Mouse (Mus musculus): Measurements from ENCODE around the gene Tnfaip8l1. TPM values are rescaled to one million over a fixed set of nuclear protein-coding genes. Genes with fewer than 3 reads are reported as not detected.

The Tnfaip8l1 gene
- polyA plus RNA-seq, 1 experiment = 8.5 TPM

- no peak overlapping the region for H3K4me3 ChIP-seq (ENCODE audit: insufficient read depth, low read length)
- 0 out of 2 replicates have a peak overlapping the region, but pooled peaks have one; percentile 8 for H3K27ac ChIP-seq (ENCODE audit: insufficient read depth, low read length)
- H3K4me1 ChIP-seq (ENCODE audit: control insufficient read depth, insufficient read depth, low read length) = 0 out of 2 replicates have a peak, but pooled peaks cover 2% of the 10 kb centered on the region
- TF ChIP-seq CTCF (IDR thresholded peaks at IDR 0.05; ENCODE audit: extremely low read depth, insufficient read depth, low read length) (no peak), POLR2A (IDR thresholded peaks at IDR 0.05; ENCODE audit: extremely low read depth, insufficient read depth, low read length) (no peak)
Measured at GRCm38 (mm10) chr17:56211090-56211489, 48.8 kb downstream of the Tnfaip8l1 start.

DNA sequence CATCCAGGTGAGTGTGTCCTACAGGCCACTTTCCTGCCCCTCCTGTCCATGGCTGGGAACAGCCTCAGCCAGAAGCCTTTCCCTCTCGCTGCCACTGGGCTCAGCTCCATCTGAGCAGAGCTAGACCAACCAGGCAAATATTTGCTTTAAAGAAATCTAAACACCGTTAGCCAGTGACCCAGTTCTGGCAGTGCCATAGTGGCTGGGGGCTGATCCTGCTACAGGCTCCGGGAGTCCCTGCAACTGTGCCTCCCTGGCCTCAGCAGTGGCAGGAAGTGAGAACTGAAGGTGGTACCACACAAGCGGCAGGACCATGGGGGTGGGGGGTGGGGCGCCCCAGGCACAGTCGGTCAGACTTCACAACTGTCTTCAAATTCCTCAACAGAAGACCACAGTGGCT, 50.4 kb downstream of the Tnfaip8l1 start:
- H3K27ac ChIP-seq (ENCODE audit: insufficient read depth, low read length) = no peak overlapping the region
- H3K4me3 ChIP-seq (ENCODE audit: insufficient read depth, low read length) = no peak overlapping the region
- peaks cover 14% of the 10 kb centered on the region for H3K4me1 ChIP-seq (ENCODE audit: control insufficient read depth, insufficient read depth, low read length)
- TF ChIP-seq CTCF (IDR thresholded peaks at IDR 0.05; ENCODE audit: extremely low read depth, insufficient read depth, low read length) = no peak
- no peak for TF ChIP-seq POLR2A (IDR thresholded peaks at IDR 0.05; ENCODE audit: extremely low read depth, insufficient read depth, low read length)

- TF ChIP-seq CTCF (IDR thresholded peaks at IDR 0.05; ENCODE audit: extremely low read depth, insufficient read depth, low read length) = no peak
- no peak for TF ChIP-seq POLR2A (IDR thresholded peaks at IDR 0.05; ENCODE audit: extremely low read depth, insufficient read depth, low read length)
- Histone ChIP-seq H3K27ac (ENCODE audit: insufficient read depth, low read length) (no peak overlapping the region), H3K4me1 (ENCODE audit: control insufficient read depth, insufficient read depth, low read length) (peaks cover 18% of the 10 kb centered on the region), H3K4me3 (ENCODE audit: insufficient read depth, low read length) (no peak overlapping the region)
Measured at GRCm38 (mm10) chr17:56214229-56214628, 52.0 kb downstream of the Tnfaip8l1 start.

- peaks cover 18% of the 10 kb centered on the region for H3K4me1 ChIP-seq (ENCODE audit: control insufficient read depth, insufficient read depth, low read length)
- peak overlapping the region; percentile 96 for H3K4me3 ChIP-seq (ENCODE audit: insufficient read depth, low read length)
- H3K27ac ChIP-seq (ENCODE audit: insufficient read depth, low read length) = no peak overlapping the region
- TF ChIP-seq POLR2A (IDR thresholded peaks at IDR 0.05; ENCODE audit: extremely low read depth, insufficient read depth, low read length) (no peak), CTCF (IDR thresholded peaks at IDR 0.05; ENCODE audit: extremely low read depth, insufficient read depth, low read length) (no peak)
Measured at GRCm38 (mm10) chr17:56217670-56218069, 55.4 kb downstream of the Tnfaip8l1 start.

GRCm38 (mm10) chr17:56218377-56219191, 56.3 kb downstream of the Tnfaip8l1 start, which contains the start of gene Dpp9:
TSS of gene Dpp9 (minus strand) at chr17:56218905.
- no peak for TF ChIP-seq CTCF (IDR thresholded peaks at IDR 0.05; ENCODE audit: extremely low read depth, insufficient read depth, low read length)
- peak; percentile 93 for TF ChIP-seq POLR2A (IDR thresholded peaks at IDR 0.05; ENCODE audit: extremely low read depth, insufficient read depth, low read length)
- peak within 1 kb of the TSS; percentile 96 for H3K4me3 ChIP-seq (ENCODE audit: insufficient read depth, low read length)
- H3K27ac ChIP-seq (ENCODE audit: insufficient read depth, low read length) = peak within 1 kb of the TSS; percentile 81
- H3K4me1 ChIP-seq (ENCODE audit: control insufficient read depth, insufficient read depth, low read length) = peaks cover 18% of the 10 kb centered on the region

GRCm38 (mm10) chr17:56219251-56219650, 57.0 kb downstream of the Tnfaip8l1 start:
- TF ChIP-seq POLR2A (IDR thresholded peaks at IDR 0.05; ENCODE audit: extremely low read depth, insufficient read depth, low read length) (no peak), CTCF (IDR thresholded peaks at IDR 0.05; ENCODE audit: extremely low read depth, insufficient read depth, low read length) (no peak)
- Histone ChIP-seq H3K4me1 (ENCODE audit: control insufficient read depth, insufficient read depth, low read length) (peaks cover 18% of the 10 kb centered on the region), H3K4me3 (ENCODE audit: insufficient read depth, low read length) (peak overlapping the region; percentile 96), H3K27ac (ENCODE audit: insufficient read depth, low read length) (no peak overlapping the region)

DNA sequence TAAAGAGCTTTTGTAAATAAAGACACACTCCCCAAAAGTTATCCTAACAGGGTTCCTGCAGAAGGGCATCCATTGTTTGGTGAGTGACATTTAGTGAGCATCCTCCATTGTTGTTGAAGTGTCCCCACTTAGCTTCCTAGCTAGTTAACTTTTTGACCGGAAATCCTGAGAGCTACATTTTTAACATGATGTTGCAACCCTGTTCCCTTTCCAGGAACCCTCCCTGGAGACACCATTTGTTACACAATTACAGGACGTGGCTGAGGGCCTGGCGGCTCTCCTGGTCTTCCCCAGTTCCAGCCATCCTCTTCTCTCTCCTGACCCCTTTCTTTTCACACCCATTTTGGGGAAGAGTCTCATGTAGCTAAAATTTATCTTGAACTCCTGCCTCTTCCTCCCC, 57.5 kb downstream of the Tnfaip8l1 start:
- peaks cover 18% of the 10 kb centered on the region for H3K4me1 ChIP-seq (ENCODE audit: control insufficient read depth, insufficient read depth, low read length)
- no peak overlapping the region for H3K27ac ChIP-seq (ENCODE audit: insufficient read depth, low read length)
- no peak overlapping the region for H3K4me3 ChIP-seq (ENCODE audit: insufficient read depth, low read length)
- no peak for TF ChIP-seq CTCF (IDR thresholded peaks at IDR 0.05; ENCODE audit: extremely low read depth, insufficient read depth, low read length)

Other genes starting within 250 kb of the Tnfaip8l1 start
- 2.5 and 3.2 TPM in 2 replicates for gene Zfp119b, start 213.0 kb upstream of the Tnfaip8l1 start, polyA plus RNA-seq (2012; rRNA removed)
- gene Ebi3, start 209.8 kb upstream of the Tnfaip8l1 start, polyA plus RNA-seq (2012; rRNA removed) = 2.1 and 2.3 TPM in 2 replicates
- gene Yju2, start 203.4 kb upstream of the Tnfaip8l1 start, polyA plus RNA-seq (2012; rRNA removed) = 9.1 and 11.0 TPM in 2 replicates
- 74.8 and 83.5 TPM in 2 replicates for gene Shd, start 192.0 kb upstream of the Tnfaip8l1 start, polyA plus RNA-seq (2012; rRNA removed)
- gene Fsd1, start 176.0 kb upstream of the Tnfaip8l1 start, polyA plus RNA-seq (2012; rRNA removed) = 76.7 and 91.0 TPM in 2 replicates
- gene Stap2, start 156.9 kb upstream of the Tnfaip8l1 start, polyA plus RNA-seq (2012; rRNA removed) = 6.0 TPM in 2 replicates
- 142 and 154 TPM in 2 replicates for gene Mpnd, start 156.8 kb upstream of the Tnfaip8l1 start, polyA plus RNA-seq (2012; rRNA removed)
- gene Sh3gl1, start 125.8 kb upstream of the Tnfaip8l1 start, polyA plus RNA-seq (2012; rRNA removed) = 56.5 and 59.4 TPM in 2 replicates
- gene Chaf1a, start 122.0 kb upstream of the Tnfaip8l1 start, polyA plus RNA-seq (2012; rRNA removed) = 2.6 and 2.8 TPM in 2 replicates
- gene Ubxn6, start 87.4 kb upstream of the Tnfaip8l1 start, polyA plus RNA-seq (2012; rRNA removed) = 109 and 120 TPM in 2 replicates
- gene Hdgfl2, start 82.8 kb upstream of the Tnfaip8l1 start, polyA plus RNA-seq (2012; rRNA removed) = 126 and 148 TPM in 2 replicates
- gene Plin4, start 52.7 kb upstream of the Tnfaip8l1 start, polyA plus RNA-seq (2012; rRNA removed) = 0.73 and 1.2 TPM in 2 replicates
- 0.55 and 0.67 TPM in 2 replicates for gene Plin5, start 44.9 kb upstream of the Tnfaip8l1 start, polyA plus RNA-seq (2012; rRNA removed)
- 2.6 and 3.1 TPM in 2 replicates for gene Lrg1, start 40.5 kb upstream of the Tnfaip8l1 start, polyA plus RNA-seq (2012; rRNA removed)
- 87.3 and 88.9 TPM in 2 replicates for gene Sema6b, start 22.1 kb upstream of the Tnfaip8l1 start, polyA plus RNA-seq (2012; rRNA removed)
- 43.3 and 45.8 TPM in 2 replicates for gene Mydgf, start 21.4 kb downstream of the Tnfaip8l1 start, polyA plus RNA-seq (2012; rRNA removed)
- gene Dpp9, start 56.4 kb downstream of the Tnfaip8l1 start, polyA plus RNA-seq (2012; rRNA removed) = 51.2 and 52.0 TPM in 2 replicates
- gene Fem1a, start 94.3 kb downstream of the Tnfaip8l1 start, polyA plus RNA-seq (2012; rRNA removed) = 23.3 and 24.1 TPM in 2 replicates
- gene Ticam1, start 114.3 kb downstream of the Tnfaip8l1 start, polyA plus RNA-seq (2012; rRNA removed) = 4.2 and 4.8 TPM in 2 replicates
- gene Plin3, start 130.4 kb downstream of the Tnfaip8l1 start, polyA plus RNA-seq (2012; rRNA removed) = 8.4 and 10.1 TPM in 2 replicates
- not detected in 2 replicates for gene Arrdc5, start 137.8 kb downstream of the Tnfaip8l1 start, polyA plus RNA-seq (2012; rRNA removed)
- gene Uhrf1, start 140.8 kb downstream of the Tnfaip8l1 start, polyA plus RNA-seq (2012; rRNA removed) = 1.1 and 1.8 TPM in 2 replicates
- 43.5 and 45.0 TPM in 2 replicates for gene Kdm4b, start 163.6 kb downstream of the Tnfaip8l1 start, polyA plus RNA-seq (2012; rRNA removed)